ENCODE assay signal across 32 mouse cellular contexts in the genomic region with DNA sequence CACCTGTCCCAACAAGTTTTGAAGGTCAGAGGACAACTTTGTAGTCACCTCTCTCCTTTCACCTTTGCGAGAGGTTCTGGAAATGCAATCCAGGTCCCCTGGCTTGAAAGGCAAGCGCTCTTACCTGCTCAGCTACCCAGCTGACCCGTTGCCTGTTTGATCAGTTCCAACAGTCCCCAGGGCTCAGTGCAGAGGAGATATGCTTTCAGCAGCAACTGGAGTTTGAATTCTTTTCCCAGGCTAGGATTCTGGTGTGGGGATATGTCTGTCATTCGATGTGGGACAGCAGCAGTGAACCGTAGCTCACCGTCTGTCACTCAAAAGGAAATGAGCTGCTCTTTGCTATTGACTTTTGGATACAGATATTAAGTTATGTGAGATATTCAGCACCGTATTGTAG. TPM values are rescaled to one million over a fixed set of nuclear protein-coding genes. Genes with fewer than 3 reads are reported as not detected.
DNase-seq lines count a peak whose midpoint lies in the region; ATAC-seq and TF ChIP-seq lines count a peak whose summit lies in the region.
"Had no signal": no experiment of that assay in that cellular context is flagged by ENCODE, and none has a peak within 500 bp of the region (broad histone marks: within the 10 kb centered on the region; RNA-seq: fewer than 3 reads in every experiment).

No protein-coding gene starts in this region.

- ATAC-seq in heart, embryonic 12.5 days (ENCODE audit: insufficient number of reproducible peaks, low FRiP score), result no peak
- ATAC-seq in kidney, embryonic 16.5 days (ENCODE audit: low FRiP score, low TSS enrichment), result no peak
- ATAC-seq in liver, embryonic 12.5 days, result no peak
- ATAC-seq in liver, embryonic 16.5 days (ENCODE audit: low read depth), result no peak
- ATAC-seq: forebrain, embryonic 16.5 days; hindbrain, postnatal 0 days; midbrain, embryonic 16.5 days; Patski had no signal

- H3K9me3 ChIP-seq in heart, embryonic 12.5 days (replicated peaks), result no peaks in the 10 kb centered on the region
- no peaks in the 10 kb centered on the region for H3K9me3 ChIP-seq in kidney, embryonic 16.5 days (ENCODE audit: low read length)
- no peaks in the 10 kb centered on the region for H3K9me3 ChIP-seq in liver, embryonic 12.5 days (replicated peaks)
- no peaks in the 10 kb centered on the region for H3K9me3 ChIP-seq in liver, embryonic 16.5 days (replicated peaks; ENCODE audit: control insufficient read depth, low read length)
- H3K9me3 ChIP-seq: embryonic facial prominence, embryonic 15.5 days; forebrain, embryonic 10.5 days; G1E; midbrain, embryonic 10.5 days; neural tube, embryonic 13.5 days had no signal

- TF ChIP-seq CTCF in heart, adult 2 months (IDR thresholded peaks at IDR 0.05), result no peak
- TF ChIP-seq CTCF in cerebellum, adult 2 months (IDR thresholded peaks at IDR 0.05; ENCODE audit: borderline replicate concordance, insufficient read depth, low read depth, low read length), result no peak

- H3K4me3 ChIP-seq in heart, adult 2 months, result peak overlapping the region; percentile 9; the same call in 1 of the 2 replicates
- no peak overlapping the region for H3K4me3 ChIP-seq in heart, embryonic 12.5 days
- no peak overlapping the region for H3K4me3 ChIP-seq in kidney, embryonic 16.5 days (ENCODE audit: low read length)
- H3K4me3 ChIP-seq in liver, embryonic 12.5 days, result peak overlapping the region; percentile 23; the same call in 1 of the 2 replicates
- H3K4me3 ChIP-seq in liver, embryonic 16.5 days (ENCODE audit: low read depth, low read length), result no peak overlapping the region
- no peak overlapping the region for H3K4me3 ChIP-seq in cerebellum, adult 2 months (replicated peaks; ENCODE audit: insufficient read depth, low read depth, low read length)
- H3K4me3 ChIP-seq: embryonic facial prominence, embryonic 15.5 days; forebrain, embryonic 10.5 days; left cerebral cortex, adult 2 months; midbrain, embryonic 10.5 days; myocyte; neural tube, embryonic 13.5 days had no signal

- TF ChIP-seq EP300 in heart, adult 2 months (IDR thresholded peaks at IDR 0.05; ENCODE audit: insufficient read depth, low read depth, low read length), result no peak

- WGBS in heart, adult 2 months, result 50% methylated on average over 7 of the region's 7 CpGs
- 61% methylated on average over 7 of the region's 7 CpGs for WGBS in heart, embryonic 12.5 days
- WGBS in kidney, embryonic 16.5 days, result 60% methylated on average over 7 of the region's 7 CpGs
- 72% methylated on average over 7 of the region's 7 CpGs for WGBS in liver, embryonic 12.5 days (ENCODE audit: insufficient replicate concordance)
- WGBS in liver, embryonic 16.5 days (ENCODE audit: insufficient replicate concordance), result 71% methylated on average over 7 of the region's 7 CpGs
- WGBS in cerebellum, adult 2 months, result 75% methylated on average over 7 of the region's 7 CpGs

- H3K36me3 ChIP-seq in heart, adult 2 months (ENCODE audit: control insufficient read depth, insufficient read depth, low read length), result peaks cover 29% of the 10 kb centered on the region
- no peaks in the 10 kb centered on the region for H3K36me3 ChIP-seq in heart, embryonic 12.5 days
- H3K36me3 ChIP-seq in kidney, embryonic 16.5 days (ENCODE audit: insufficient read depth, low read length), result no peaks in the 10 kb centered on the region
- peaks cover 14% of the 10 kb centered on the region for H3K36me3 ChIP-seq in liver, embryonic 12.5 days
- no peaks in the 10 kb centered on the region for H3K36me3 ChIP-seq in liver, embryonic 16.5 days (ENCODE audit: control insufficient read depth, insufficient read depth)
- H3K36me3 ChIP-seq: embryonic facial prominence, embryonic 15.5 days; forebrain, embryonic 10.5 days; midbrain, embryonic 10.5 days; neural tube, embryonic 13.5 days had no signal

- H3K27me3 ChIP-seq in heart, adult 2 months (ENCODE audit: control insufficient read depth, insufficient read depth, low read length), result no peaks in the 10 kb centered on the region
- H3K27me3 ChIP-seq in heart, embryonic 12.5 days (replicated peaks), result no peaks in the 10 kb centered on the region
- no peaks in the 10 kb centered on the region for H3K27me3 ChIP-seq in kidney, embryonic 16.5 days (ENCODE audit: insufficient read depth, low read length)
- H3K27me3 ChIP-seq in liver, embryonic 12.5 days (replicated peaks), result no peaks in the 10 kb centered on the region
- no peaks in the 10 kb centered on the region for H3K27me3 ChIP-seq in liver, embryonic 16.5 days (ENCODE audit: control insufficient read depth, insufficient read depth, low read depth, low read length)
- H3K27me3 ChIP-seq in cerebellum, adult 2 months (ENCODE audit: control insufficient read depth, insufficient read depth, low read length), result no peaks in the 10 kb centered on the region
- H3K27me3 ChIP-seq: CH12.LX; embryonic facial prominence, embryonic 15.5 days; neural tube, embryonic 13.5 days; Patski had no signal

- no peak overlapping the region for H3K27ac ChIP-seq in heart, adult 2 months
- H3K27ac ChIP-seq in heart, embryonic 12.5 days (ENCODE audit: poor library complexity, severe bottlenecking), result no peak overlapping the region
- H3K27ac ChIP-seq in kidney, embryonic 16.5 days (ENCODE audit: low read length), result no peak overlapping the region
- H3K27ac ChIP-seq in liver, embryonic 12.5 days, result peak overlapping the region; percentile 55
- peak overlapping the region; percentile 0; the same call in 1 of the 2 replicates for H3K27ac ChIP-seq in liver, embryonic 16.5 days (ENCODE audit: low read length)
- no peak overlapping the region for H3K27ac ChIP-seq in cerebellum, adult 2 months (ENCODE audit: insufficient read depth, low read length)
- H3K27ac ChIP-seq: embryonic facial prominence, embryonic 15.5 days; forebrain, embryonic 10.5 days; hindbrain, postnatal 0 days; kidney, postnatal 0 days; left cerebral cortex, adult 2 months; midbrain, embryonic 10.5 days; neural tube, embryonic 13.5 days had no signal

- peaks cover 23% of the 10 kb centered on the region for H3K4me1 ChIP-seq in heart, adult 2 months (ENCODE audit: control insufficient read depth, insufficient read depth, low read length)
- H3K4me1 ChIP-seq in heart, embryonic 12.5 days (replicated peaks), result peaks cover 34% of the 10 kb centered on the region
- H3K4me1 ChIP-seq in kidney, embryonic 16.5 days (ENCODE audit: insufficient read depth, low read length), result peaks cover 31% of the 10 kb centered on the region
- peaks cover 61% of the 10 kb centered on the region for H3K4me1 ChIP-seq in liver, embryonic 12.5 days
- peaks cover 47% of the 10 kb centered on the region for H3K4me1 ChIP-seq in liver, embryonic 16.5 days (ENCODE audit: control insufficient read depth, low read depth, low read length)
- H3K4me1 ChIP-seq in cerebellum, adult 2 months (ENCODE audit: control insufficient read depth, insufficient read depth, low read length), result peaks cover 8% of the 10 kb centered on the region

- no peak overlapping the region for H3K9ac ChIP-seq in heart, adult 2 months (ENCODE audit: low read depth, low read length)
- no peak overlapping the region for H3K9ac ChIP-seq in heart, embryonic 12.5 days
- no peak overlapping the region for H3K9ac ChIP-seq in kidney, embryonic 16.5 days (replicated peaks; ENCODE audit: low read length)
- H3K9ac ChIP-seq in liver, embryonic 12.5 days, result peak overlapping the region; percentile 19; the same call in 1 of the 2 replicates
- no peak overlapping the region for H3K9ac ChIP-seq in liver, embryonic 16.5 days (ENCODE audit: low read depth, low read length)
- H3K9ac ChIP-seq: embryonic facial prominence, embryonic 15.5 days; neural tube, embryonic 13.5 days had no signal

- no peak overlapping the region for H3K4me2 ChIP-seq in heart, embryonic 12.5 days
- H3K4me2 ChIP-seq in kidney, embryonic 16.5 days (replicated peaks; ENCODE audit: low read depth, low read length), result no peak overlapping the region
- H3K4me2 ChIP-seq in liver, embryonic 12.5 days, result peak overlapping the region; percentile 76
- H3K4me2 ChIP-seq in liver, embryonic 16.5 days (ENCODE audit: low read depth, low read length), result peak overlapping the region; percentile 32
- H3K4me2 ChIP-seq: embryonic facial prominence, embryonic 15.5 days; neural tube, embryonic 13.5 days had no signal

- DNase-seq in heart, adult 2 months, result peak in 1 of 2 experiments; percentile 38
- peak; percentile 22 for DNase-seq in kidney, adult 18-20 months
- DNase-seq in cerebellum, adult 2 months, result no peak
- DNase-seq: adrenal gland, postnatal 36 days; B cell, adult 2 months; cerebellum, adult 11-12 months; cerebellum, postnatal 25 days; embryo, embryonic 11 days; gastrocnemius, postnatal 36 days; kidney, adult 11 months; layer of hippocampus, adult 9-11 months; lung, postnatal 4 days; retina, postnatal 1 day; right cerebral cortex, postnatal 25 days; thymus, postnatal 25 days had no signal

- H3K79me2 ChIP-seq in heart, adult 2 months (replicated peaks; ENCODE audit: control insufficient read depth, insufficient read depth, low read length), result peaks cover 5% of the 10 kb centered on the region

- TF ChIP-seq POLR2A in heart, adult 2 months (IDR thresholded peaks at IDR 0.05; ENCODE audit: insufficient read depth, low read depth, low read length), result no peak
- no peak for TF ChIP-seq POLR2A in cerebellum, adult 2 months (IDR thresholded peaks at IDR 0.05; ENCODE audit: borderline replicate concordance, insufficient read depth, low read length)

- intact Hi-C loops in heart, adult 2 months (cut with DNase I), result no loop called here

RNA-seq across cellular contexts. Expression of gene Usp25, which starts 4.4 kb away (rescaled TPM):
- 10 to 100 TPM; 71.4 to 74.4 TPM for total RNA-seq in heart, adult 2 months (2021)
- 16.7 and 29.5 TPM in 2 replicates for polyA plus RNA-seq in heart, adult 2 months (2012; rRNA removed)
- 29.9 and 31.0 TPM in 2 replicates for polyA plus RNA-seq in heart, embryonic 12.5 days (2016; fragmentation: Nextera tagmentation; extraction: Ambion mirVana)
- polyA plus RNA-seq in kidney, embryonic 16.5 days (2015; fragmentation: Nextera tagmentation; extraction: Ambion mirVana), result 10.8 and 20.1 TPM in 2 replicates
- polyA plus RNA-seq in liver, embryonic 12.5 days (2016; fragmentation: Nextera tagmentation; extraction: Ambion mirVana), result 63.9 and 67.6 TPM in 2 replicates
- polyA plus RNA-seq in liver, embryonic 16.5 days (2015; fragmentation: Nextera tagmentation; extraction: Ambion mirVana), result 18.3 and 25.5 TPM in 2 replicates
- polyA plus RNA-seq in cerebellum, adult 2 months (2012; rRNA removed), result 20.2 and 20.5 TPM in 2 replicates

Comparison
In these comparisons a context has a peak if more than half of its experiments do, and no peak if none do; other contexts are left out.
1. H3K4me3 ChIP-seq: peak in heart, adult 2 months (single experiment) and liver, embryonic 12.5 days (single experiment); none in heart, embryonic 12.5 days (single experiment), kidney, embryonic 16.5 days (single experiment), liver, embryonic 16.5 days (single experiment) and cerebellum, adult 2 months (single experiment).
2. H3K27ac ChIP-seq: peak in liver, embryonic 12.5 days (single experiment) and liver, embryonic 16.5 days (single experiment); none in heart, adult 2 months (single experiment), heart, embryonic 12.5 days (single experiment), kidney, embryonic 16.5 days (single experiment) and cerebellum, adult 2 months (single experiment).
3. H3K4me2 ChIP-seq: peak in liver, embryonic 12.5 days (single experiment) and liver, embryonic 16.5 days (single experiment); none in heart, embryonic 12.5 days (single experiment) and kidney, embryonic 16.5 days (single experiment).